Mouse (Mus musculus) liver, adult 2 months (tissue): ENCODE measurements at regions not wholly inside any gene's neighbourhood (a gene's known extent, or its start where the extent isn't known, plus 50 kb on each side); places are given as distances from the start of the nearest gene placed in this dataset.

Experiments used
- CTCF ChIP-seq: fragments of 200-500 bp; IDR thresholded peaks from 2 replicates; pipeline ENCODE4 v1.5.1; 2011; ENCODE audit warnings: low read depth, low read length, control low read depth
- POLR2A ChIP-seq: fragments of 200-500 bp; IDR thresholded peaks from 2 replicates; pipeline ENCODE4 v1.6.1; 2011; ENCODE audit warnings: low read length, control low read depth; ENCODE audit not compliant: insufficient read depth; ENCODE audit errors: extremely low read depth

DNA sequence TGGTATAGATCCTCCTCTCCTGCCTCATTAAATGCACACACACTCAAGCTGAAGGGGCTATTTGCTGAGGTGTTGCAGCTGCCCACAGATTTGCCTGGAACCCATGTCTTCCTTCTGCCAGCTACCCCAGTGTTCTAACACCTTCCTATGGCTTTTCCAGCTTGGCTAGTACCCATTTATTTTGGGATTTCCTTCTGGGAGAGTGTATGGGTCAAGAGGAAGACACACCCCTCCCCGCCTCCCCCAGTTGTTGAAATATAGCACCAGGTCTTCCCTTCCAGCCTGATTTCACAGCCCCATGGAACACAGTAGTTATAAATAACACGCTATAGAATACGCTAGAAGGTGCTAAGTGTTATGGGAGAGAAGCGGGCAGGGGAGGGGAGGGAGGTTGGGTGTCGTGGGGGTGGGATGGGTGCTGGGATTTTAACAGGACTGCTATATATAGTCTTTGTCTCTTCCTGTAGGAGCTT, 57.4 kb downstream of the Gm26897 start:
- TF ChIP-seq POLR2A = no peak
- no peak for TF ChIP-seq CTCF
